Mouse (Mus musculus) gonadal fat pad, adult 2 months (tissue): ENCODE data around the gene Ube2t. TPM values are rescaled to one million over a fixed set of nuclear protein-coding genes. Genes with fewer than 3 reads are reported as not detected.

Source experiments
- DNase-seq: peaks from one replicate; pipeline ENCODE4 v3.0.0-alpha.2; 2012; ENCODE audit warnings: low read depth
- polyA plus RNA-seq: library from polyadenylated mRNA; depleted of rRNA; stranded (reverse); fragments of >200 nt; gene quantifications from 2 replicates; pipeline ENCODE4 v1.2.3, GENCODE M21; 2012

Ube2t gene
- polyA plus RNA-seq, 1 experiment: 0.95 TPM

- DNase-seq: no peak
Measured at GRCm38 (mm10) chr1:134995437-134995836, 33.1 kb downstream of the Ube2t start.

- no peak for DNase-seq
Measured at GRCm38 (mm10) chr1:134995954-134996353, 33.6 kb downstream of the Ube2t start.

- DNase-seq: no peak
Measured at GRCm38 (mm10) chr1:134996471-134996870, 34.1 kb downstream of the Ube2t start.

GRCm38 (mm10) chr1:134997568-134997967, 35.2 kb downstream of the Ube2t start:
- DNase-seq: no peak

- DNase-seq: no peak
Measured at GRCm38 (mm10) chr1:134998231-134998630, 35.9 kb downstream of the Ube2t start.

DNA sequence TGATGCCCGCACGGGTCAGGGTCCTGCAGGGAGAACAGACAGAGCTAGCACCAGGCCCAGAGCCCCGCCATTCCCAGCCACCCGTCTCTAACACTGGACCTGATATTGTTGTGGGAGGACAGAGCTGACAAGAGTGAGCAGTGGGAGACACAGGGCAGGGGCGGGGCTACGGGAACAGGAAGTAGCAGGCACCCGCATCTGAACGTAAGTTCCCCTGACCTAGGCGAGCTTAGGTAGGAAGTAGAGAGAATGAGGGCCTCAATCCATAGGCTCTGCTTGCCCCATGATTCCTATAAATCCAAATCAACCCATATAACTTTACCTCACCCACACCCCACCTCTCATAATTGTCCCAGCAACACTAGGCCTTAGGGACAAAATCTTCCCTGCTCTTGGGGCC, 38.2 kb downstream of the Ube2t start:
- no peak for DNase-seq

- no peak for DNase-seq
Measured at GRCm38 (mm10) chr1:135003346-135003745, 41.0 kb downstream of the Ube2t start.

DNA sequence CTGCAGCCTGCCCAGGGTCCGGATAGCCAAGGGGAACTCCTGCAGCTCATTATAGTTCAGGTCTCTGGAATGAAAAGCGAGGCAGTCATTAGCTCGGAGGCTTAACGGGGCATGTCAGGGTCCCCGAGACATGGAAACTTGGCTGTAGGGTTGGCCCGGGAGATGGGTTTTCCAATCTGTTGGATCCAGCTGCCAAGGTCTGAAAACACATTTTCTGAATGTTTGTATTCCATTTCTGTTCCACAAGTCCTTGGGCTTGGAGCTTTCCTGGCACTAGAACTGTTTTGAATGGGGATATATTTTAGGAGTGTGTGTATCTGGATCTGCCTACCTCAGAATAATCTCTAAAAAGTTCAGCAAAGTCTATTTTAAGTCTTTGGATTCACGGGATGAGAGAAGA, 43.3 kb downstream of the Ube2t start:
- DNase-seq: no peak

DNA sequence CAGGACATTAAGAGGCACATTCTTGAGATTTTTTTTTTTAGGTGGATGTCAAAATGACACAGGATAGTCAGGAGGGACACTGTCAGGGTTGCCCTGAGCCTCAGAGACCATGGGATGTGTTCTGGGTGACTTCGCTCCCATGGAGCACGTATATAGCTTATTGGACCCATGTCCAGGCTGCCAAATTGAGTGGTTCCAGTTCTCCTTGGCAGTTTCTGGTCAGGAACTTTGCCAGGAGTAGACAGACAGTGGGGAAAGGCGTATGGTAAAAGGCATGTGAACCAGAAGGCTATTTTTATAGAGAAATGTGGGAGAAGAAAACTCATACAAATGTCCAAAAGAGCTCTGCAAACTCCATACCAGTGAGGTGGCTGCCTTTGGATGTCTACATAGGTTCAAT, 47.5 kb downstream of the Ube2t start:
- no peak for DNase-seq

- DNase-seq: no peak
Measured at GRCm38 (mm10) chr1:135011912-135012311, 49.5 kb downstream of the Ube2t start.

GRCm38 (mm10) chr1:135012472-135012871, 50.1 kb downstream of the Ube2t start:
- no peak for DNase-seq

DNA sequence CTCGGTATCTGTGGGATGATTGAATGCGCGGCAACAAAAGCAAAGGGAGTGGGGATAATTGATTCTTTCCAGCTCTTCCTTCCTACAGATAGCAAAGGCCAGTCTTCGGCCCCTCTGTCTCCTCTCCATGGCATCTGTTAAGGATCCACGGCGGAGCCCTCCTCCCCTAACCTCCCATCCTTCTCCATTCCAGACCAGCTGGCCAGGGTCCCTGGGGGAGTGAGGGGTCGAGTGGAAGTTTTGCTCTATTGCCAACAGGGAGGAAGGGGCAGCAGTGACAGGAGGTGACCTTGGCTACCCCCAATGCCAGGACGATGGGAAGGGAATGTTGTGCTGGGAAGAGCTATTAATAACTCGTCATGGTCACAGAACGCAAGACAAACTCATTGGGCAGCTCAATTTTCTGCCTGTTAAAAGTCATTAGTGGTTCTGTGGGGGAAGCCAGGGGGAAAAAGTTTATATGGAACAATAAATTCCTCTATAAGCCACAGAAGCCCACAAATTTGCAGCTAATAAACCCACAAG, 52.6 kb downstream of the Ube2t start:
- no peak for DNase-seq

DNA sequence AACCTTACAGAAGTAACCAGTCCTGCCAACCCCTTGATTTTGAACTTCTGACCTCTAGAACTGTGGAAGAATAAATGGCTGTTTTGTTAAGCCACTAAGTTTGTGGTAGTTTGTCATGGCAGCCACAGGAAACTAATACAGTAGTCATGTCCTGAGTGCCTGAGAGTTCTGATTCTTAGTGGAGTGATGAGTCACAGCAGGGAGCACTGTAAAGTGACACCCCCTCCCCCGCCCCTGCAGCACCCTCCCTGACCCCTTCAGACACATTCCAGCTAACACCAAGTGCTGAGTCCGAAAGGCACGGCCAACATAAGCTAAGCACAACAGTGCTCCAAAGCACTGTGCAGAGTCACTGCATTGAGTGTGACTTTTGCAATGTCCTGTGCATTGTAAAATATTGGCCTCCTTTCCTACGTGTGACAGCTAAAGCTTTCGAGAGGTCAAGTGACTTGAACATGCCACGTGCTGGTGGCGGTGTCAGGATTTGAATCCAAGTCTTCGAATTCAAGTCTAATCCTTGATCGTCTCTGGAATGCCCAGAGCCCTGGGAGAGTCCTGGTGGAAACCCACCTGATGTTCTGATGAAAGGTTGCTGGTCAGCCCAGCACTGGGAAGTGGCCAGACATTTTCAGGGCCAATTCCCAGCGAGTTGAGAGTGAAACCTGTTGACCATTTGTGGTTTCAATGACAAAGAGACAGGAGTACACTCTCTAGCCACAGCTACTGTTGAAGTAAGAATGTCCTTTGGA, 54.7 kb downstream of the Ube2t start:
- no peak for DNase-seq

- DNase-seq: no peak
Measured at GRCm38 (mm10) chr1:135017656-135018015, 55.3 kb downstream of the Ube2t start.

DNA sequence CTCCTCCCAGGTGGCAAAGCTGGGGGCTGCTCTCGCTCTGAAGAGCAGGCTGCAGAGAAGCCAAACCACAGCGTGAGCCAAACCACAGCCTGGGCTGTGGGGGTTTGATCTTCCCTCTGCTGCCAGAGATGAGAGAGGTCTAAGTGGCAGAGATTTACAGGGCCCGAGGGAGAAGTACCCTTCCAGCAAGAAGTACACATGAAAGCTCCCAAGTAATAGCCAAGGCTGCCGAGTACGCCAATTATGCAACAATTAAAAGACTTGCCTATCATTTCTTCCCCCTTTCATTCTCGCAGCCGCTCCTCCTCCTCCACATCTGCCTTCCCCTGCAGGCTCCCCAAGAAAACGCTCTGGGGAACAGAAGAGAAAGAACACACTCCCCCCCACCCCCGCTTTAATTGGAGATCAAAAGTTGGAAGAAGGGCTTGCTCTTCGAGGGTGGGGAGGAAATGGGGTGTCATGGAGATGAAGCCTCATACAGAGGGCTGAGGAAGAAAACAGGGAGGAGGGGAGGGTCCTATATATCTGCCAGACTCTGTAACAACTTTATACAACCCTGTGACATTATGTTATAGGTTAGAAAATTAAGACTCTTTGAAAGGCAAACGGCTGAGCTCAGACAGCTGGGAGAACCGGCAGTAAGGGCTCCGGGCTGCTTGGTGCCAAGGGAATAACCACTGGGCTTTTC, 56.9 kb downstream of the Ube2t start:
- DNase-seq: no peak

DNA sequence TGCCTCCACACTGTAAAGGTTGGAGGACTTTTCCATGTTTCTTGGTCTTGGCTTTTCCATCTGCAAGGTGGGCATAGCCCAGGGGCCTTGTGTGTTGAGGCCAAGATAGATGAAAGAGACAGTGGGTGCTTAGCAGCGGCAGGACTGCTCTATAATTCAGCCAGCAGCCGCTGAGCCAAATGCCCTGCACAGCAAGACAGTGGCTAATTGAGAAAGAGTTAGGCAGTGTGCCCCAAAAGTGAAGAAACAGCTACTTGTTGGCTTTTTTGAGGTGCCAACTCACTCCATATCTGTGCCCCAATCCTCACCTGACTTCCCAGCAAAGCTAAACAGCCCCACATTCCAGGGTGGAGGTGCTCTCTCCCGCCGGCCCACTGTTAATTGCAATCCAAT, 57.4 kb downstream of the Ube2t start:
- no peak for DNase-seq

DNA sequence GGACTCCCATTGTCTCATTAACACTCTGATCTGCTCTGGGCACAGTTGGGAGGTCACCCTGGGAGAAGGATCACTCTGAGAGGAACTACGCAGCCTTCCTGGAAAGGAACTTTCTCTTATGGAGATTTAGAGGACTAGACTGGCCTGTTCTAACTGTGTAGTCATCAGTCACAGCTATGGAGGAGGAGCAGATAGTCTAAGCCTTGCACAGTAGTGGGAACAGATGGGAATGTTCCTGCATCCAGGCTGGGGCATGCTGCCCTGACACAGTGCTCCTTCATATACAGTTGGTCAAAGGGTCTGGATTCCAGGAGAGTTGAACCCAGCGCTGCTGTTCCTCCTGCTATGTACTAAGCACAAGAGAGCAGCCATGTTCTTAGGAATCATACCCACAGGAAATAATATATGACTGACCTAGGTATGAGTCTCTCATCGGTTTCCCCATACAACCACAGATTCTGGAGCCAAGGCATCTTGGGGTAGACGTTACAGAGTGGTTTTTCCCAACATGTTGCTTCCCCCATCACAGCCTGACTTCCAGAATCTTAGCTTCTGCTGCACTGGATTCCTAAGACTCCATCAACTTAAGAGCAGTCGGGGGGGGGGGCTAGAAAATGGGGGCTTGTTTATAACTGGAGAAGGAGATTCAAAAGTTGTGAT, 58.0 kb downstream of the Ube2t start:
- no peak for DNase-seq

GRCm38 (mm10) chr1:135020970-135021369, 58.6 kb downstream of the Ube2t start:
- no peak for DNase-seq

DNA sequence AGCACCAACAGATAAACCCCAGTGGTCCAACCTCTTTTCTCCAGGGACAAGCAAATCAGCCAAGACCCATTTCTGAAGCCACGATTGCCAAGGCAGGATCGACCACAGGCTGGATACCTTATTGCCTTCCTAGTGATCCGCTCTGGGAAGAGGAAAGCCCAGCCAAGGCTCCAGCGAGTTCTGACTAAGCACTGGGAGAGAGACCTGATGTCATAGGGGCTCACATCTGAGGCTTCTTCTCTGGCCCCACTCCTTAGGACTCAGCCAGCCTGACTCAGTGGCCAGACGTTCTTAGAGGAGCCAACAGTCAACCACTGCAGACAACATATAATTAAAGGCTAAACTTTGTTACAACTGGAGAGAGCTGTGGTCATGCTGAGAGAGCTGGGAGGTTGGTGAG, 59.6 kb downstream of the Ube2t start:
- DNase-seq: no peak

DNA sequence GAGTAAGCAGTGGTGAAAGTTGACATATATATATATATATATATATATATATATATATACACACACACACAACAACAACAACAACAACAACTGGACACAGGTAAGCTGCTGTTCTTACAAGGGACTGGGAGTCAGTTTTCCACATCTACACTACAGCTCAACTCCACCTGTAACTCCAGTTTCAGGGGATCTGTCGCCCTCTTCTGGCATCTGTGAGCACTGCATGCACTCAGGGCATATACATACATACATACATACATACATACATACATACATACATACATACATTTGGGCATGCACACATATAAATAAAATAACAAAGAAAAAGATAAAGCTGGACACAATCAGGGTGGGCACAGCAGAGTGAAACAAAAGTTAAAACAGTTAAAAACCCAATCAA, 61.2 kb downstream of the Ube2t start:
- no peak for DNase-seq
